Mouse (Mus musculus): ENCODE data around the gene Pkib. TPM values are rescaled to one million over a fixed set of nuclear protein-coding genes. Genes with fewer than 3 reads are reported as not detected.

Gene Pkib
- total RNA-seq, 4 experiments from 2014 or later: 10.5 to 15.6 (median 12.9) TPM

DNA sequence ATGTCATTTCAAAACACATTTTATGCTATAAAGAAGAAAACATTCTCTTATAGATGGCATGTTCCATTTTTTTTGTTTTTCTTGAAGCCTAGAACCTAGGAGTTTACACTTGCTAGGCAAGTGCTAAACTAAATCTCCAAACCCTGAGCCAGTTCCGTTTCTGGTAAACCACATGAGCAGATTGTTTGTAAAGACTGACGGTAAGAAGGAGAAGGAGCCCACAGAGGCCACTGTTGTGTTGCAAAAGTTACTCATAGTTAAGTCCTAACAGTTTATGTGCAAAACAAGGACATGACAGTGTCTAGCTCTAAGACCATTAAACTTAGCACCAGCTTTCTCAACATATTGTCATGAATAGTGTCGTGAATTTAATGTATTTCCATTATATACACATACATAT is 99.9 kb downstream of the Pkib start:
- DNase-seq (ENCODE audit: low spot score in 2 of 2): no peak

DNA sequence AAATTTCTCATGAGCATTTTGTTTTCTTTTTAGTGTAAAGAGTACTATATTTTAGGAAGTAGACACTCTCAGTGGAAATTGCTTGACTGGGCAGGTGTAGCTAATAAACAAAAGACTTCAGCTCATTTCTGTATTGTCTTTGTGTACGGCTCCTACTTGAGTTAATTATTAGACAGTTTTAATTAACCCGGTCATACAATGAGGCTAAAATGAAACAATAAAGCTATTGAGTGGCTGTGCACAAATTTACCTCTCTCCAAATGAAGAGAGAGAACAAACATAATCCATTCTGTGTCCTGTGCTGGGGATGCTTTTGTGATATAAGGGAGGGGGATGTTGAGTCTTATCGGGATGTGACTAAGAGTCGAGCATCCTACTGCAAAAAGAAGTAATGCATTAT is 109.0 kb downstream of the Pkib start:
- DNase-seq (ENCODE audit: low spot score in 2 of 2): no peak

- DNase-seq (ENCODE audit: low spot score in 2 of 2): no peak
Measured at GRCm38 (mm10) chr10:57741351-57741750, 109.6 kb downstream of the Pkib start.

DNA sequence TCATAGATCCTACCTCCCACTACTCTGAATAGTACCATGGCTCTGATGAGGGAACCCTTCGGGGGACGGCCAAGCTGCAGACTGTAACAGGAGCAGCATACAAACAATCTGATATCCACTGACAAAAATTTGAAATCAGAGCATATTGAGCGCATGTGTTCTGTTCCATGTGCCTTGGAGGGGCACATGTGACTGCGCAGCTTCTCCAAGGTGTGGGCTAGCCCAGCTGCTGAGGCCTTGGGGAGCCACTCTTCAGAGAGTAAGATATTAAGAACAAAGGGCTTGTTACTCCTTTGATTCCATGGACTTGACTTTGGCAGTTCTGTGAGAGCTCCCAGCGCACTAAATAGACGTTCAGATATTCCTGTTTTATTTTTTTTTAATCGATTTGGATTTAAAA is 111.3 kb downstream of the Pkib start:
- DNase-seq (ENCODE audit: low spot score in 2 of 2): no peak

DNA sequence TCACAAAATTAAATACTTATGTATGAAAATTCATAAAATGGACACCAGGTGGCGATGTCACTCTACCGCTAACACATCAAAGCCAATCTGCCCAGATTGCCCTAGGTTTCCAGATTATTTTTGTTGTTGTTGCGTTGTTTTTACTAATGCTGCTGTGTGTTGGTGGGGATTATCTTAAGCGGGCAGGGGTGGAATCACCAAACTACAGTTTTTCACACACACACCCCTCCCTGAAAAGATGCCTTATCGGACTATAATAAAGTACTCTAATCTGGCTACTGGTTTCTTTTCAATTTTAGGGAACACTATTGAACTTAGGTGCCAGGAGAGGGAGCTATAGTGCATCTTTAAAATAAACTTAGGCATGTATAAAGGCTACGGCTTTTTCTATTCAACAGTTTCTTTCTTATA is 111.8 kb downstream of the Pkib start:
- peak; percentile 7 to 43 for DNase-seq (ENCODE audit: low spot score in 2 of 2)

- DNase-seq (ENCODE audit: low spot score in 2 of 2): peak in 1 of 2 experiments; percentile 10
Measured at GRCm38 (mm10) chr10:57744128-57744765, 112.5 kb downstream of the Pkib start.

DNA sequence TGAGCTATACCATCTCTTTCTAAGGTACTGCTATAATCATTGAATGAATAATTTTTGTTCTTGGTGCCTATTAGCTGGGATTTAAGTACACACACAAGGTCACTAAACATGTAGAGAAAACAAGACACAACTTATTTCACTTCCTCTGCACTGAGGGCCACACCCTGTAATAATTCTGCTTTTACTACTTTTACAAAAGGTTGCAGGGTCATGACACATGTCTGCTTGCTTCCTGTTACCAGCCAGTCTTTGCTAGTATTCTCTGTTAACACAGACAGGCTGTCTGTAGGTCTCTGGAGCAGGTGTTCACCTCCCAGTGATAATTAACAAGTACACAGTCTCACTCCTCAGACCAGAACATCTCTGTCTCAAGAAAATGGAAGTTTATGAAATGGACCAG is 113.7 kb downstream of the Pkib start:
- no peak for DNase-seq (ENCODE audit: low spot score in 2 of 2)

DNA sequence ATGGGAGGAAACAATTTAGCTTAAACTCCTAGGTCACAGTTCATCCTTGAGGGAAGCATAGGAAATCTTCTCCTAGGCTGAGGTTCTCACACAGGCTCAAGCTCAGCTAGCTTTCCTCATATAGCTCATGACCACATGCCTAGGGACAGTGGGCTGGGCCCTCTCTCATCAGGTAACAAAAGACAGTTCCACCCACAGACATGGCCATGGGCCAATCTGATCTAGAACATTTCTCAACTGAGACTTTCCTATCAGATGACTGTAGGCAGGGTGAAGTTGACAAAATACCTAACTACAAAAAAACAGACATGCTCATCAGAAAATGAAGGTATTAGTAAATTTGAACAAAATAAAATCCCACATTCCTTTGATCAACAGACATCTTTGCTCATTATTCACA is 115.3 kb downstream of the Pkib start:
- DNase-seq (ENCODE audit: low spot score in 2 of 2): no peak

DNA sequence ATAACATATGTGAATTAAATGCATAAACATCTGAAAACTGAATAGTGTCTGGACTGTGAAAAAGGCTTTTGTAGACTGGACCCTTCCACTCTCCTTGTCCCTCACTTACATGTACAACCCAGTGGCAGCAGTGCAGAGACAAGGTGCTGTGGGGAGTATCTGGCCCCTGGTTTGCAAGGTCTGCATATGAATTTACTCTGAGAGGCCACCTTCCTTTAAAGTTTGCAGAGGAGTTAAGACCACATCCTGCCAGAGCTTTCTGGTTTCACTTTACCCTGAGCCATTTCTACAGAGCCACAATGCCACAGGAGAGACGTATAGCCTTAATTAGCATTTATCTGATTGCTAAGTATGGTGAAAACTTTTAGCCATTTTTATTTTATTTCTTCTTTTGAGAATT is 121.6 kb downstream of the Pkib start:
- DNase-seq (ENCODE audit: low spot score in 2 of 2): no peak

GRCm38 (mm10) chr10:57755201-57755736 is 123.5 kb downstream of the Pkib start:
- no peak for DNase-seq (ENCODE audit: low spot score in 2 of 2)

- no peak for DNase-seq (ENCODE audit: low spot score in 2 of 2)
Measured at GRCm38 (mm10) chr10:57758999-57759398, 127.2 kb downstream of the Pkib start.

- no peak for DNase-seq (ENCODE audit: low spot score in 2 of 2)
Measured at GRCm38 (mm10) chr10:57760694-57761093, 128.9 kb downstream of the Pkib start.

DNA sequence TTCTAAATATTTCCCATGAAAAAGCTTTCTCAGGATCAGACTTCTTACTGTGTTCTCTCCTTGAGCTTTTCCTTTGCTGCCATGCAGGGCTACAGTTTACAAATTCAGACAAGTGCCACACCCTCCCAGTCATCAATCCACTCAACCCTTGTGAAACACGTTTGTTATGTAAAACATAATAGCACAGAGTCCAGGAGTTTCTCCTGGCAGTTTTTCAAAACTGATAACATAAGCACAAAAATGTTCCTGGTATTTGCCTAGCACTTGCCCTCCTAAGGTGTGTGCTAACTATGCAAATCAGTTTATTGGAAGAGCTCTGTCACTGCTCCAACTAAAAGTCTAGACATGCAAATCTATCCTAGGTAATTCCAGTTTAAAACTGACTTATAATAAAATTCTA is 131.3 kb downstream of the Pkib start:
- DNase-seq (ENCODE audit: low spot score in 2 of 2): no peak

DNA sequence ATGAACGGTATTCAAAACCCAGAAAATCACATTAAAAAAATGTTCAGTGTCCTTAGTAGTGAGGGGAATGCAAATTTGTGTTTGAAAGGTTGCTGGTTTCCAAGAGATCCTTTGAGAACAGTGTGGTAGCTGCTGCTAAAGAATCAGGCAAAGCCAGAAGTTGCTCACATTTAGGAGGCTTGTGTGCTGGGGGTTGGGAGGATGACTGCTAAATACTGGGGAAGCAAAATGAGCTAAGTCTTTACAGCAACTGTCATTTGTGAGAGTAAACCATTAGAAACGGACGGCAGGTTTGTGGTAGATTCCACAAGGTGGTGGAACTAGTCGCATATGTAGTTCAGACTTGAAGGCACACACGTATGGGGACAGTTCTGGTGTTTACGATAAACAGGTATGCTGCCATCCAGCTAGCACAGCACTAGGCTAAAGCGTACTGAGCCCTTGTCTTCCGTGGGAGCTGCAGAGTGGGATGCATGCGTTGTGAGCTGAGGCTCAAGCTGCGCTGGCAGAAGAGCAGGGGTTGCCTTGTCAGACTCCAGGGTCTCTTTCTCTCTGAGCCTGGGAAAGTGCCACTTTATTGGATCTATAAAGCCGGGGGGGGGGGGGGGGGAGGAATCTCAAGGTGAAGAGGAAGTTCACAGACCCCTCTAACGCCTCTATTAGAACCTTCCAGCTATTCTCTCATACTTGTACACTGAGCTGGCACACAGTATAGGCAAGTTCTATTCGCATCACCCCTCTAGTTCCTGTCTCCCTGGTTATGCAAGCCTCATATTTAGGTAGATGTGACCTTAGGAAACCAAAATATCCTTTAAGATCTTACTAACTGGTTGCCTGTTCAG is 151.7 kb downstream of the Pkib start:
- peak; percentile 18 to 20 for DNase-seq (ENCODE audit: low spot score in 2 of 2)

DNA sequence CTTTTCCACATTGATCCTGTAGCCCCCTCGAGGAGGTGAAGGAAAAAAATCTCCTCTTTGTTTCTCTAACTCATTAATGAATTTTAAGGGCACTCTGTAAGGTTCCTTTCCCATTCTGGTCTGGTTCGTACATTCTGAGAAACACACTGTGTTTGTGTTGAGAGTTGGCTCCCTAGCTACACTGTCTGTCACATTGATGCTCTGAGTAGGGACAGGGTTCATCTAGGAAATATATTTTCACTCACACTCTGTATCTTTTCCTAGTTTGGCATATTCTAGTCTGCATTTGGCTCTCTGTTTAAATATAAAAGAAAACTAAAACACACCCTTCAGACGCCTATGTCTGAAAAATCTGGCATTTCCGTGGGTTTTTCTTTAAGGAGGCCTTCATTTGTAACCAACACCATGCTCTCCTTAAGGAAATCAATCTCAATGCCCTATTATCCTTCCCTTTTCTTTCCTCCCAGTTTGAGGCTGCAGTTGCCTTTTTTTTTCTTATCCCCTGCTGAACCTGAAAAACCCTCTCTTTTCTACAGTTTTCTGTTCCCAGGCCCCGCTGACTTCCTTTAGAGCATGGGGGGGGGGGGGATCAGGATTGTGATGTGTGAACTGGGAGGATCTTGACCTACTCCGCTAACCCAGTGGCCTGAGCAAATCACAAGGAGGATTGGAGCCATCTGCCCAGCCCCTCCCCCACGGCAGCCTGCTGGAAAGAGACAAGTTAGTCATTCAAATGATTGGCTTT is 152.5 kb downstream of the Pkib start:
- peak; percentile 45 to 73 for DNase-seq (ENCODE audit: low spot score in 2 of 2)

DNA sequence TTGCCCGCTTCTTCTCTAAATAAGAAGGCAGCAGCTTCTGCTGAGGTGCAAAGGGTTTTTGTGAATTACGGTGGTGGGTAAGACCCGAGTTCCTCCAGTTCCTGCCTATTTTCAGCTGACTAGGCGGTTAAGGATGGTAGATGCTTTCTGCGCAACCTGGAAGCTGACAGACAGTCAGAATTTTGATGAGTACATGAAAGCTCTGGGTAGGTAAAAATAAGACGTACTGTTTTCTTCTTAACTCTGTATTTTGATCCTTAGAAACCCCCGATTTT is 153.0 kb downstream of the Pkib start, which contains the start of gene Fabp7:
Gene Fabp7, plus strand, starts transcription at position 6 of the 275 bp plus-strand sequence.
- no peak for DNase-seq (ENCODE audit: low spot score in 2 of 2)

DNA sequence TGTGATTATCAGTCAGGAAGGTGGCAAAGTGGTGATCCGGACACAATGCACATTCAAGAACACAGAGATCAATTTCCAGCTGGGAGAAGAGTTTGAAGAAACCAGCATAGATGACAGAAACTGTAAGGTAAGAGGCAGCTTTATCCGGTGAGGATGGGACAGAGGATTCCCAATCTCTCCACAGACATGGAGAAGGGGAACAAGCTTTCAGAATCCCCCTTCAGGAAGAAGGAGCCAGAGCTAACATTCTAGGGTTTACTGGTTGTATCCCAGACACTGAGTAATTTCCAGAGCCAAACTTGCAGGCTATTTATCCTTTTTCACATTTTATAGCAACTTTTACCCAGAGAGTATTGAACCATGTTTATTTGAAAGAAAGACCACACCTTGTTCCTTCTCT is 153.8 kb downstream of the Pkib start:
- no peak for DNase-seq (ENCODE audit: low spot score in 2 of 2)

Other genes with a start within 250 kb of the Pkib start
- 10 to 100 TPM; 30.2 to 31.7 (median 31.1) TPM for gene Hsf2, start 145.6 kb upstream of the Pkib start, total RNA-seq (2022)
- 1,000 to 10,000 TPM in 2 of 4 experiments, 100 to 1,000 TPM in 2; 954 to 1,075 (median 998) TPM for gene Serinc1, start 99.5 kb upstream of the Pkib start, total RNA-seq (2022)
- gene Fabp7, start 152.9 kb downstream of the Pkib start, total RNA-seq (2022): 10 to 100 TPM; 42.1 to 58.5 (median 47.4) TPM
- 10 to 100 TPM; 21.6 to 28.5 (median 25.5) TPM for gene Smpdl3a, start 162.4 kb downstream of the Pkib start, total RNA-seq (2022)